Mouse (Mus musculus): ENCODE measurements around the gene Mapkapk5. TPM values are rescaled to one million over a fixed set of nuclear protein-coding genes. Genes with fewer than 3 reads are reported as not detected.

The Mapkapk5 gene
- polyA plus RNA-seq, 1 experiment = 68.7 TPM

DNA sequence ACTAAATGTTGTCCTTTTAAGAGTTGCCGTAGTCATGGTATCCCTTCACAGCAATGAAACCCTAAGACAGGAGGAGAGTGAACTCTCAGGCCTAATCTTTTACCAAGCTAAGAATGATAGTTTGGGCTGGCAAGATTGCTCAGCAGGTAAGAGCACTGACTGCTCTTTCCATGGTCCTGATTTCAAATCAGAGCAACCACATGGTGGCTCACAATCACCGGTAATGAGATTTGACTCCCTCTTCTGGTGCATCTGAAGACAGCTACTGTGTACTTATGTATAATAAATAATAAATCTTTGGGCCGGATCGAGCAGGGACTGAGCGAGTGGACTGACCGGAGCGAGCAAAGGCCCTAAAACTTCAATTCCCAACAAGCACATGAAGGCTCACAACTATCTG, 4.5 kb downstream of the Mapkapk5 start:
- peaks cover 63% of the 10 kb centered on the region for H3K79me3 ChIP-seq (ENCODE audit: low read depth)
- H3K79me2 ChIP-seq (ENCODE audit: control insufficient read depth, insufficient read depth) = peaks cover 98% of the 10 kb centered on the region
- no peak overlapping the region for H3K4me3 ChIP-seq (ENCODE audit: insufficient read depth, poor library complexity, severe bottlenecking)
- H3K36me3 ChIP-seq (ENCODE audit: control insufficient read depth, insufficient read depth) = peaks cover 17% of the 10 kb centered on the region
- H3K27me3 ChIP-seq (ENCODE audit: control insufficient read depth, insufficient read depth, insufficient read length) = no peaks in the 10 kb centered on the region
- H3ac ChIP-seq (ENCODE audit: control insufficient read depth, insufficient read length, low read depth) = no peak overlapping the region
- TF ChIP-seq USF1 (IDR thresholded peaks at IDR 0.05; ENCODE audit: low read depth) = no peak
- no peak for TF ChIP-seq MYOG (IDR thresholded peaks at IDR 0.05; ENCODE audit: control insufficient read depth, extremely low read depth, insufficient read length)
- TF ChIP-seq MYOD1 (IDR thresholded peaks at IDR 0.05; ENCODE audit: control insufficient read depth, insufficient read length, low read depth) = no peak
- no peak for TF ChIP-seq CEBPB (IDR thresholded peaks at IDR 0.05; ENCODE audit: low read depth)
- no peak for TF ChIP-seq MAX (IDR thresholded peaks at IDR 0.05)
- TF ChIP-seq FOSL1 (IDR thresholded peaks at IDR 0.05; ENCODE audit: insufficient read depth, low read length, poor library complexity, severe bottlenecking) = no peak
- no peak for TF ChIP-seq CTCF (IDR thresholded peaks at IDR 0.05; ENCODE audit: control insufficient read depth, insufficient read depth, insufficient read length)

DNA sequence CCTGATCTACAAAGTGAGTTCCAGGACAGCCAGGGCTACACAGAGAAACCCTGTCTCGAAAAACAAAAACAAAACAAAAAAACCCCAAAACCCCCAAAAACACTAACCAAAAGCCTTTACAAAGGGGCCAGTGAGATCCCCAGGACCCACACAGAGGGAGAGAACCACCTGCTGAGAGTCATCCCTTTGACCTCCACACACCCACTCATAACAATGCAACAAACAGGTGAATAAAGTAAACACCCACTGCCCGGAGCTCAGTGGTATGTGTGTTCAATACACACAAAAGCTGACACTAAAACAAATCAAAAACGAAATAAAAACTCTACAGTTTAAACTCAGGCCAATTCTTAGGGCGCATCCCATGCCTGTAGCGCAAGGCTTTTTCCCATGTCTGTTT, 5.6 kb downstream of the Mapkapk5 start:
- Histone ChIP-seq H3K79me2 (ENCODE audit: control insufficient read depth, insufficient read depth) (peaks cover 98% of the 10 kb centered on the region), H3K36me3 (ENCODE audit: control insufficient read depth, insufficient read depth) (peaks cover 29% of the 10 kb centered on the region), H3K79me3 (ENCODE audit: low read depth) (peaks cover 64% of the 10 kb centered on the region), H3ac (ENCODE audit: control insufficient read depth, insufficient read length, low read depth) (no peak overlapping the region), H3K4me3 (ENCODE audit: insufficient read depth, poor library complexity, severe bottlenecking) (no peak overlapping the region), H3K27me3 (ENCODE audit: control insufficient read depth, insufficient read depth, insufficient read length) (no peaks in the 10 kb centered on the region)
- TF ChIP-seq MYOG (IDR thresholded peaks at IDR 0.05; ENCODE audit: control insufficient read depth, extremely low read depth, insufficient read length) (no peak), USF1 (IDR thresholded peaks at IDR 0.05; ENCODE audit: low read depth) (no peak)

DNA sequence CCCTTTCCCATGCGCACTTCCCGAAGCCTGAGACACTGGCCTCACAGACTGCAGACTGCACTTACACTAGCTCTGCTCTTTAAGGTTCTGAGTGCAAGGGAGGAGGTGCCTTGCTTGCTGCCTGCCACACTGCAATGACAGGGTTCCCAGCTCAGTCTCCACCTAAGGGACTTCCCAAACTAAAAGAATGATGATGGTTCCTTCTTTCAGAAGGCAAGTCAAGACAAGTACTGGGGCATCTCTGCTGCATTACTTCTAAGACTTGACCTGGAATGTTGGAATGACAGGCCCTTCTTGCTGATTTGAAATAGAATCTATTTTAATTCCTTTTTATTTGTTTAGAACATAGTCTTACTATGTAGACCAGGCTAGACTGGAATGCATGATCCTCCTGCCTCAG, 8.1 kb downstream of the Mapkapk5 start:
- H3K79me2 ChIP-seq (ENCODE audit: control insufficient read depth, insufficient read depth) = peaks cover 86% of the 10 kb centered on the region
- H3ac ChIP-seq (ENCODE audit: control insufficient read depth, insufficient read length, low read depth) = no peak overlapping the region
- H3K27me3 ChIP-seq (ENCODE audit: control insufficient read depth, insufficient read depth, insufficient read length) = no peaks in the 10 kb centered on the region
- peaks cover 50% of the 10 kb centered on the region for H3K36me3 ChIP-seq (ENCODE audit: control insufficient read depth, insufficient read depth)
- no peak overlapping the region for H3K4me3 ChIP-seq (ENCODE audit: insufficient read depth, poor library complexity, severe bottlenecking)
- peaks cover 41% of the 10 kb centered on the region for H3K79me3 ChIP-seq (ENCODE audit: low read depth)
- TF ChIP-seq USF1 (IDR thresholded peaks at IDR 0.05; ENCODE audit: low read depth) = no peak
- no peak for TF ChIP-seq MAX (IDR thresholded peaks at IDR 0.05)
- TF ChIP-seq MYOD1 (IDR thresholded peaks at IDR 0.05; ENCODE audit: control insufficient read depth, insufficient read length, low read depth) = no peak
- no peak for TF ChIP-seq MYOG (IDR thresholded peaks at IDR 0.05; ENCODE audit: control insufficient read depth, extremely low read depth, insufficient read length)
- TF ChIP-seq CEBPB (IDR thresholded peaks at IDR 0.05; ENCODE audit: low read depth) = no peak
- TF ChIP-seq FOSL1 (IDR thresholded peaks at IDR 0.05; ENCODE audit: insufficient read depth, low read length, poor library complexity, severe bottlenecking) = no peak
- TF ChIP-seq CTCF (IDR thresholded peaks at IDR 0.05; ENCODE audit: control insufficient read depth, insufficient read depth, insufficient read length) = no peak

DNA sequence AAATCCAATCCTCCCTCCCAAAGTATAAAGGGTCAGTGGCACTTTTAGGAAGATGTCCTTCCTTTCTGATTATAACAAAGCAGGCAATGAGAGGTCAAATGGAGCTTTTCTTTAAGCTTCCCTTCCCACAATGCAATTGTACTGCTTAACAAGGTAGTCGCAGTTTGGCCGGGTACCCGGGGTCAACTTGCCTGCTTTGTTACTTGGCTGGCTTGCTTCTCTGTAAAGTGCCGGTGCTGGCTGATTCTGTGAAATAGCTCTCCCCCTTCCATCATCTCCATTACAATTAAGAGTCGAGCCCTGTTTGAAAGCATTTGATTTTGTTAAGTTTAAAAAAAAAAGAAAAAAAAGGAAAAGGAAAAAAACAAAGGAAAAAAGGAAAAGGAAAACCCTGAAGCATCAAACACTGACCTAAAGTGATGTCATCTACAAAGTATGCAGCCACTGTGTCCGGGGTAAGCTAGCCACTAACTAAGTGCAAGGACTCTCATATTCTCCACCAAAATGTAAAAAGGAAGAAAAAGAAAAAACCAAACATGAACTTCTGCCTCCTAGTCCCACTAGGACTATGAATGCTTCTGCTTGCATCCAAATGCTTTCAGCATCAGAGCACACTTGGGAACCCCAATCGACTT, 8.7 kb downstream of the Mapkapk5 start:
- H3K27me3 ChIP-seq (ENCODE audit: control insufficient read depth, insufficient read depth, insufficient read length) = no peaks in the 10 kb centered on the region
- peaks cover 35% of the 10 kb centered on the region for H3K79me3 ChIP-seq (ENCODE audit: low read depth)
- TF ChIP-seq MAX (IDR thresholded peaks at IDR 0.05) (no peak), MYOD1 (IDR thresholded peaks at IDR 0.05; ENCODE audit: control insufficient read depth, insufficient read length, low read depth) (no peak), USF1 (IDR thresholded peaks at IDR 0.05; ENCODE audit: low read depth) (no peak), CTCF (IDR thresholded peaks at IDR 0.05; ENCODE audit: control insufficient read depth, insufficient read depth, insufficient read length) (no peak)
- no peak overlapping the region for H3ac ChIP-seq (ENCODE audit: control insufficient read depth, insufficient read length, low read depth)
- no peak overlapping the region for H3K4me3 ChIP-seq (ENCODE audit: insufficient read depth, poor library complexity, severe bottlenecking)
- peaks cover 80% of the 10 kb centered on the region for H3K79me2 ChIP-seq (ENCODE audit: control insufficient read depth, insufficient read depth)
- H3K36me3 ChIP-seq (ENCODE audit: control insufficient read depth, insufficient read depth) = peaks cover 55% of the 10 kb centered on the region

DNA sequence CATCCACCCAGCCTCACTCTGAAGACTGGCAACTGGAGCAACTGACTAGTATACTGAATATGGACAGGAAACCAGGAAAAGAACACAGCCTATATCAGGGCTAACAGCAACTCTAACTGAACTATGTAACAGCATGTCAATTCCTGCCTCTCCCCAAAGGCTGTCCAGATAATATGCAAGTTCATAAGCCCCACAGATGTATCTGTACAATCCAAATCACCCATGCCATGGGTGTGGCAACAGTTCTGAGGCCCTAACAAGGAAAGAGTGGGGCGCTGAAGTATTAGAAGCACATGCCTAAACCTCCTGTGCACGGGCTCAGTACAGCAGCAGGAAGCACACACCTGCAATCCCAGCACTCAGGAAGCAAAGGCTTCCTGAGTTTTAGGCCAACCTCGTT, 10.6 kb downstream of the Mapkapk5 start:
- no peak overlapping the region for H3K4me3 ChIP-seq (ENCODE audit: insufficient read depth, poor library complexity, severe bottlenecking)
- H3ac ChIP-seq (ENCODE audit: control insufficient read depth, insufficient read length, low read depth) = no peak overlapping the region
- TF ChIP-seq MAX (IDR thresholded peaks at IDR 0.05) (no peak), CEBPB (IDR thresholded peaks at IDR 0.05; ENCODE audit: low read depth) (no peak), MYOG (IDR thresholded peaks at IDR 0.05; ENCODE audit: control insufficient read depth, extremely low read depth, insufficient read length) (no peak), MYOD1 (IDR thresholded peaks at IDR 0.05; ENCODE audit: control insufficient read depth, insufficient read length, low read depth) (no peak), FOSL1 (IDR thresholded peaks at IDR 0.05; ENCODE audit: insufficient read depth, low read length, poor library complexity, severe bottlenecking) (no peak), USF1 (IDR thresholded peaks at IDR 0.05; ENCODE audit: low read depth) (no peak), CTCF (IDR thresholded peaks at IDR 0.05; ENCODE audit: control insufficient read depth, insufficient read depth, insufficient read length) (no peak)
- peaks cover 67% of the 10 kb centered on the region for H3K36me3 ChIP-seq (ENCODE audit: control insufficient read depth, insufficient read depth)
- peaks cover 16% of the 10 kb centered on the region for H3K79me3 ChIP-seq (ENCODE audit: low read depth)
- H3K27me3 ChIP-seq (ENCODE audit: control insufficient read depth, insufficient read depth, insufficient read length) = no peaks in the 10 kb centered on the region
- H3K79me2 ChIP-seq (ENCODE audit: control insufficient read depth, insufficient read depth) = peaks cover 61% of the 10 kb centered on the region

DNA sequence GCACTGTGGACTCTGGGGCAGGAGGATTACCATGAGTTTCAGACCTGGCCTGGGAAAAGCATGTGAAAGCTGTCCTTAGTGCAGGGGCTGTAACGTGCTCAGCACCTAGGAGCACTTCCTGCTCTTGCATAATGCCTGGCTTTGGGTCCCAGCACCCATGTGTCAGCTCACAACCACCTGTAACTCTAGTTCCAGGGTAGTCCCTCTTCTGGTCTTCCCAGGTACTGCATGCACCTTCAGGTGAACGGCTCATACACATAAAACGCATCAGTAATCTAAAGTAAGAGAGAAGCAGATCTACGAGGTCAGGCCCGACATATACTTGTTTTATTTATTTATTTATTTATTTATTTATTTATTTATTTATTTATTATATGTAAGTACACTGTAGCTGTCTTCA, 11.2 kb downstream of the Mapkapk5 start:
- H3K36me3 ChIP-seq (ENCODE audit: control insufficient read depth, insufficient read depth) = peaks cover 73% of the 10 kb centered on the region

More for the DNA sequence above, 11.2 kb downstream of the Mapkapk5 start:
- TF ChIP-seq MAX (IDR thresholded peaks at IDR 0.05) (no peak), USF1 (IDR thresholded peaks at IDR 0.05; ENCODE audit: low read depth) (no peak), MYOG (IDR thresholded peaks at IDR 0.05; ENCODE audit: control insufficient read depth, extremely low read depth, insufficient read length) (no peak), CEBPB (IDR thresholded peaks at IDR 0.05; ENCODE audit: low read depth) (peak; percentile 27), CTCF (IDR thresholded peaks at IDR 0.05; ENCODE audit: control insufficient read depth, insufficient read depth, insufficient read length) (no peak), MYOD1 (IDR thresholded peaks at IDR 0.05; ENCODE audit: control insufficient read depth, insufficient read length, low read depth) (no peak)
- no peaks in the 10 kb centered on the region for H3K27me3 ChIP-seq (ENCODE audit: control insufficient read depth, insufficient read depth, insufficient read length)
- no peak overlapping the region for H3K4me3 ChIP-seq (ENCODE audit: insufficient read depth, poor library complexity, severe bottlenecking)
- no peak overlapping the region for H3ac ChIP-seq (ENCODE audit: control insufficient read depth, insufficient read length, low read depth)
- H3K79me3 ChIP-seq (ENCODE audit: low read depth) = peaks cover 11% of the 10 kb centered on the region
- peaks cover 55% of the 10 kb centered on the region for H3K79me2 ChIP-seq (ENCODE audit: control insufficient read depth, insufficient read depth)

Measured in C2C12 (cell line).